Mouse (Mus musculus): ENCODE measurements around the gene Cyp2g1. TPM values are rescaled to one million over a fixed set of nuclear protein-coding genes. Genes with fewer than 3 reads are reported as not detected.
A peak's percentile ranks its signal among the peaks of the same experiment; 100 is the strongest.
"Not testable (repeated sequence)": the region's sequence is repeated elsewhere in the genome, so short reads cannot be mapped to it uniquely, and the experiment has no call there.

Cyp2g1 gene
- polyA plus RNA-seq, 1 experiment from 2014 or later, result 0.08 TPM

GRCm38 (mm10) chr7:26778474-26778873 lies 30.2 kb upstream of the Cyp2g1 start:
- ATAC-seq, result no peak; the same call in 1 of the 2 replicates
- peak; percentile 56 for DNase-seq (ENCODE audit: low spot score)

GRCm38 (mm10) chr7:26779799-26780416 lies 28.8 kb upstream of the Cyp2g1 start:
- no peak overlapping the region for H3K9ac ChIP-seq (replicated peaks; ENCODE audit: low read depth)
- H3K36me3 ChIP-seq (ENCODE audit: insufficient read depth, low read length), result no peaks in the 10 kb centered on the region
- H3K9me3 ChIP-seq (ENCODE audit: low read length), result no peaks in the 10 kb centered on the region
- no peak for DNase-seq (ENCODE audit: low spot score)
- no peaks in the 10 kb centered on the region for H3K4me1 ChIP-seq (ENCODE audit: insufficient read depth, low read depth, low read length)
- ATAC-seq, result peak; percentile 62
- 75% methylated on average over 5 of the region's 5 CpGs for WGBS
- TF ChIP-seq EP300 (IDR thresholded peaks at IDR 0.05) (no peak), CTCF (IDR thresholded peaks at IDR 0.05) (no peak)
- H3K4me3 ChIP-seq (ENCODE audit: low read depth, low read length), result no peak overlapping the region
- no peaks in the 10 kb centered on the region for H3K27me3 ChIP-seq (replicated peaks; ENCODE audit: insufficient read depth, low read length)
- no peak overlapping the region for H3K4me2 ChIP-seq (replicated peaks; ENCODE audit: low read depth, low read length)
- no peak overlapping the region for H3K27ac ChIP-seq (ENCODE audit: low read length)

More at GRCm38 (mm10) chr7:26778474-26778873, 30.2 kb upstream of the Cyp2g1 start:
- H3K36me3 ChIP-seq (ENCODE audit: insufficient read depth, low read length), result no peaks in the 10 kb centered on the region
- peak; percentile 81 for TF ChIP-seq CTCF (IDR thresholded peaks at IDR 0.05)
- no peak for TF ChIP-seq EP300 (IDR thresholded peaks at IDR 0.05)
- H3K9me3 ChIP-seq (ENCODE audit: low read length), result no peaks in the 10 kb centered on the region
- WGBS, result 24% methylated on average over 6 of the region's 6 CpGs
- no peak overlapping the region for H3K4me3 ChIP-seq (ENCODE audit: low read depth, low read length)
- H3K27me3 ChIP-seq (replicated peaks; ENCODE audit: insufficient read depth, low read length), result no peaks in the 10 kb centered on the region
- no peak overlapping the region for H3K4me2 ChIP-seq (replicated peaks; ENCODE audit: low read depth, low read length)
- H3K4me1 ChIP-seq (ENCODE audit: insufficient read depth, low read depth, low read length), result no peaks in the 10 kb centered on the region
- H3K9ac ChIP-seq (replicated peaks; ENCODE audit: low read depth), result no peak overlapping the region
- H3K27ac ChIP-seq (ENCODE audit: low read length), result no peak overlapping the region

- Histone ChIP-seq H3K36me3 (ENCODE audit: insufficient read depth, low read length) (no peaks in the 10 kb centered on the region), H3K27ac (ENCODE audit: low read length) (no peak overlapping the region), H3K4me2 (replicated peaks; ENCODE audit: low read depth, low read length) (no peak overlapping the region), H3K9me3 (ENCODE audit: low read length) (no peaks in the 10 kb centered on the region), H3K9ac (replicated peaks; ENCODE audit: low read depth) (no peak overlapping the region), H3K27me3 (replicated peaks; ENCODE audit: insufficient read depth, low read length) (no peaks in the 10 kb centered on the region), H3K4me1 (ENCODE audit: insufficient read depth, low read depth, low read length) (no peaks in the 10 kb centered on the region), H3K4me3 (ENCODE audit: low read depth, low read length) (no peak overlapping the region)
- TF ChIP-seq CTCF (IDR thresholded peaks at IDR 0.05) (no peak), EP300 (IDR thresholded peaks at IDR 0.05) (no peak)
- 7% methylated on average over 11 of the region's 11 CpGs for WGBS
- DNase-seq (ENCODE audit: low spot score) (no peak), ATAC-seq (no peak)
Measured at GRCm38 (mm10) chr7:26780510-26780909, 28.2 kb upstream of the Cyp2g1 start.

- no peaks in the 10 kb centered on the region for H3K27me3 ChIP-seq (replicated peaks; ENCODE audit: insufficient read depth, low read length)
- 29% methylated on average over 8 of the region's 8 CpGs for WGBS
- DNase-seq (ENCODE audit: low spot score) (no peak), ATAC-seq (no peak)
- TF ChIP-seq EP300 (IDR thresholded peaks at IDR 0.05), result no peak
- no peak for TF ChIP-seq CTCF (IDR thresholded peaks at IDR 0.05)
- no peaks in the 10 kb centered on the region for H3K4me1 ChIP-seq (ENCODE audit: insufficient read depth, low read depth, low read length)
- H3K9ac ChIP-seq (replicated peaks; ENCODE audit: low read depth), result no peak overlapping the region
- no peaks in the 10 kb centered on the region for H3K36me3 ChIP-seq (ENCODE audit: insufficient read depth, low read length)
- no peak overlapping the region for H3K4me3 ChIP-seq (ENCODE audit: low read depth, low read length)
- no peak overlapping the region for H3K4me2 ChIP-seq (replicated peaks; ENCODE audit: low read depth, low read length)
- no peak overlapping the region for H3K27ac ChIP-seq (ENCODE audit: low read length)
- no peaks in the 10 kb centered on the region for H3K9me3 ChIP-seq (ENCODE audit: low read length)
Measured at GRCm38 (mm10) chr7:26780998-26781766, 27.5 kb upstream of the Cyp2g1 start.

GRCm38 (mm10) chr7:26781767-26782131 lies 26.9 kb upstream of the Cyp2g1 start:
- no peak for ATAC-seq
- DNase-seq (ENCODE audit: low spot score), result no peak
- TF ChIP-seq CTCF (IDR thresholded peaks at IDR 0.05), result no peak
- TF ChIP-seq EP300 (IDR thresholded peaks at IDR 0.05), result no peak
- no peak overlapping the region for H3K4me3 ChIP-seq (ENCODE audit: low read depth, low read length)
- 39% methylated on average over 8 of the region's 8 CpGs for WGBS
- H3K9ac ChIP-seq (replicated peaks; ENCODE audit: low read depth), result no peak overlapping the region
- no peak overlapping the region for H3K27ac ChIP-seq (ENCODE audit: low read length)
- H3K27me3 ChIP-seq (replicated peaks; ENCODE audit: insufficient read depth, low read length), result no peaks in the 10 kb centered on the region
- H3K4me2 ChIP-seq (replicated peaks; ENCODE audit: low read depth, low read length), result no peak overlapping the region
- no peaks in the 10 kb centered on the region for H3K9me3 ChIP-seq (ENCODE audit: low read length)
- H3K4me1 ChIP-seq (ENCODE audit: insufficient read depth, low read depth, low read length), result no peaks in the 10 kb centered on the region
- H3K36me3 ChIP-seq (ENCODE audit: insufficient read depth, low read length), result no peaks in the 10 kb centered on the region

- no peaks in the 10 kb centered on the region for H3K27me3 ChIP-seq (replicated peaks; ENCODE audit: insufficient read depth, low read length)
- ATAC-seq, result no peak
- DNase-seq (ENCODE audit: low spot score), result no peak
Measured at GRCm38 (mm10) chr7:26783163-26783562, 25.5 kb upstream of the Cyp2g1 start.

GRCm38 (mm10) chr7:26786013-26786412 lies 22.7 kb upstream of the Cyp2g1 start:
- WGBS, result 74% methylated on average over 1 of the region's 1 CpGs
- not testable (repeated sequence) for H3K27me3 ChIP-seq (replicated peaks; ENCODE audit: insufficient read depth, low read length); H3K36me3 ChIP-seq (ENCODE audit: insufficient read depth, low read length); H3K4me2 ChIP-seq (replicated peaks; ENCODE audit: low read depth, low read length); H3K4me1 ChIP-seq (ENCODE audit: insufficient read depth, low read depth, low read length); DNase-seq (ENCODE audit: low spot score); H3K4me3 ChIP-seq (ENCODE audit: low read depth, low read length); ATAC-seq; H3K9me3 ChIP-seq (ENCODE audit: low read length); H3K9ac ChIP-seq (replicated peaks; ENCODE audit: low read depth); H3K27ac ChIP-seq (ENCODE audit: low read length)

More at GRCm38 (mm10) chr7:26783163-26783562, 25.5 kb upstream of the Cyp2g1 start:
- no peaks in the 10 kb centered on the region for H3K9me3 ChIP-seq (ENCODE audit: low read length)
- H3K4me3 ChIP-seq (ENCODE audit: low read depth, low read length), result no peak overlapping the region
- H3K4me1 ChIP-seq (ENCODE audit: insufficient read depth, low read depth, low read length), result no peaks in the 10 kb centered on the region
- no peak overlapping the region for H3K27ac ChIP-seq (ENCODE audit: low read length)
- no peak overlapping the region for H3K9ac ChIP-seq (replicated peaks; ENCODE audit: low read depth)
- no peak overlapping the region for H3K4me2 ChIP-seq (replicated peaks; ENCODE audit: low read depth, low read length)
- WGBS, result 30% methylated on average over 5 of the region's 5 CpGs
- no peak for TF ChIP-seq EP300 (IDR thresholded peaks at IDR 0.05)
- no peak for TF ChIP-seq CTCF (IDR thresholded peaks at IDR 0.05)
- H3K36me3 ChIP-seq (ENCODE audit: insufficient read depth, low read length), result no peaks in the 10 kb centered on the region

All from lung, postnatal 0 days (tissue).